Mouse (Mus musculus) lung, adult 2 months (tissue): ENCODE data around the gene Nup205.

Source experiments
- CTCF ChIP-seq: fragments of 200-500 bp; IDR thresholded peaks from 2 replicates; pipeline ENCODE4 v1.5.1; 2011; ENCODE audit warnings: mild to moderate bottlenecking, low read length, control low read depth; ENCODE audit not compliant: insufficient read depth
- POLR2A ChIP-seq: fragments of 200-500 bp; IDR thresholded peaks from 2 replicates; pipeline ENCODE4 v1.6.1; 2011; ENCODE audit warnings: low read depth, mild to moderate bottlenecking, control low read depth, low read length, borderline replicate concordance; ENCODE audit errors: extremely low read depth

- TF ChIP-seq CTCF = no peak
- no peak for TF ChIP-seq POLR2A
Measured at GRCm38 (mm10) chr6:35269643-35270042, 92.4 kb downstream of the Nup205 start.
